Comparison of ENCODE assay signal across 12 mouse cellular contexts in the genomic region with DNA sequence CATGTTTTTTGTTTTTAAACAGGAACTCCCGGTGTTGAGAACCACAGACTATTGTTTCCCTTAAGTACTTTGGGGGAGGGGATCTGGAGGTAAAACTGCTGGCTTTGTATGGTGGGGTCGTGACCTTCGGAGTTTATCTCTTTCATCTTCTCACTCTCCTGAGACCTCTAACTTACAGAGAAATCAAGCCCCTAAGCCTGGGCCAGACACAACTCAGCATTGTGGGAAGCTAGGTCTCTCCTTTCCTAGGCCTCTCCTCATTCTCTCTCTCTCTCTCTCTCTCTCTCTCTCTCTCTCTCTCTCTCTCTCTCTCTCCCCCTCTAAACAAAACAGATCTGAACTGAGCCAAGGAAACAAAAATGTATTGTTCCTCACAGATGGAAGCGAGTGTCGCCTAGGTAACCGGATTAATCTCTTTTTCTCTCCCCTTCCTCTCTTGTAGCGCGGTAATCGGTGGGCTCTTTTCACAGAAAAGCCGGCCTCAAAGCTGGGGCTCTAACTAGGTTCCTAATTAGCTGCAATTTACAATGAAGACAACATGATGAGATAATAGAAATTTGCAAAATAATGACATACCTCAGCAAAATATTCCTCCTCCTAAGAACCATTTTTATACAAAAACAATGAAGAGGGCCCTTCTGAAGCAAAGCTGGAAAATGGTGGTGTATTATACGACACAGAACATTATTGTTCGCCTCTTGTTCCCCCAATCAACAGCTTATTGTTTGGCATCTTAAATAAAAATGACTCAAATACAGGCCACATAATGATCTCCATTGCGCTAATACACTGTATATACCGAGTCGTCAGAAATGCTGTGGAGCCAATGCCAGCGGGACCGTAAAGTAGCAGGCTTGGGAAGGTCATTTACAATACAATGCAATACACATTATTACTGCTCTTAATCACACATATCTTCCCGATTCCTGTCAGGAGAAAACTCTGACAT.
DNase-seq lines count a peak whose midpoint lies in the region; ATAC-seq lines count a peak whose summit lies in the region.
"Had no signal": no experiment of that assay in that cellular context is flagged by ENCODE, and none has a peak within 500 bp of the region (broad histone marks: within the 10 kb centered on the region; RNA-seq: fewer than 3 reads in every experiment).

No protein-coding gene starts in this region.

- intact Hi-C loops in gastrocnemius, postnatal 14 days (cut with DNase I; ENCODE audit: low total_unique reads): no loop called here

- peak; percentile 67 for ATAC-seq in hindbrain, embryonic 13.5 days (ENCODE audit: low FRiP score)
- ATAC-seq in midbrain, embryonic 16.5 days: peak; percentile 78

- no peak overlapping the region for H3K4me3 ChIP-seq in hindbrain, embryonic 13.5 days
- H3K4me3 ChIP-seq in midbrain, embryonic 16.5 days (ENCODE audit: low read depth, low read length): no peak overlapping the region
- H3K4me3 ChIP-seq: megakaryocyte, embryonic 14.5 days had no signal

- H3K4me2 ChIP-seq in hindbrain, embryonic 13.5 days: no peak overlapping the region
- no peak overlapping the region for H3K4me2 ChIP-seq in midbrain, embryonic 16.5 days (ENCODE audit: low read length)
- H3K4me2 ChIP-seq: liver, embryonic 11.5 days had no signal

- no peaks in the 10 kb centered on the region for H3K36me3 ChIP-seq in hindbrain, embryonic 13.5 days
- no peaks in the 10 kb centered on the region for H3K36me3 ChIP-seq in midbrain, embryonic 16.5 days (ENCODE audit: control insufficient read depth, insufficient read depth, low read length)

- DNase-seq in Muller cell, postnatal 12 days (ENCODE audit: inconsistent ontology term): peak; percentile 8
- DNase-seq in embryo, embryonic 9.5 days (ENCODE audit: extremely low spot score): peak; percentile 80
- DNase-seq in urinary bladder, postnatal 36 days (ENCODE audit: low spot score in 2 of 2): no peak
- no peak for DNase-seq in gastrocnemius, postnatal 14 days
- DNase-seq in ovary, postnatal 10 days (ENCODE audit: low spot score): no peak
- DNase-seq in right cerebral cortex, postnatal 25 days: no peak
- DNase-seq: cerebellum, adult 9-11 months; right cerebral cortex, adult 18-20 months had no signal

- no peaks in the 10 kb centered on the region for H3K27me3 ChIP-seq in hindbrain, embryonic 13.5 days
- no peaks in the 10 kb centered on the region for H3K27me3 ChIP-seq in midbrain, embryonic 16.5 days (ENCODE audit: control insufficient read depth, insufficient read depth, low read depth, low read length)
- H3K27me3 ChIP-seq: megakaryocyte, embryonic 14.5 days had no signal

- 9% methylated on average over 18 of the region's 18 CpGs for WGBS in hindbrain, embryonic 13.5 days
- 9% methylated on average over 18 of the region's 18 CpGs for WGBS in midbrain, embryonic 16.5 days

- peaks cover 26% of the 10 kb centered on the region for H3K4me1 ChIP-seq in hindbrain, embryonic 13.5 days (replicated peaks)
- H3K4me1 ChIP-seq in midbrain, embryonic 16.5 days (ENCODE audit: control insufficient read depth, insufficient read depth, low read length): peaks cover 15% of the 10 kb centered on the region

- H3K9me3 ChIP-seq in hindbrain, embryonic 13.5 days: no peaks in the 10 kb centered on the region
- no peaks in the 10 kb centered on the region for H3K9me3 ChIP-seq in midbrain, embryonic 16.5 days (replicated peaks; ENCODE audit: control insufficient read depth, low read length, poor library complexity, severe bottlenecking)

- peak overlapping the region; percentile 66 for H3K27ac ChIP-seq in hindbrain, embryonic 13.5 days
- H3K27ac ChIP-seq in midbrain, embryonic 16.5 days (ENCODE audit: low read length): peak overlapping the region; percentile 30

- H3K9ac ChIP-seq in hindbrain, embryonic 13.5 days: no peak overlapping the region
- no peak overlapping the region for H3K9ac ChIP-seq in midbrain, embryonic 16.5 days (ENCODE audit: low read depth, low read length)

Comparison
In these comparisons a context has a peak if more than half of its experiments do, and no peak if none do; other contexts are left out.
1. DNase-seq: peak in Muller cell, postnatal 12 days (single experiment) and embryo, embryonic 9.5 days (single experiment); none in urinary bladder, postnatal 36 days (0 of 2), gastrocnemius, postnatal 14 days (single experiment), ovary, postnatal 10 days (single experiment) and right cerebral cortex, postnatal 25 days (single experiment).